Mouse (Mus musculus) kidney, postnatal 36 days (tissue): Measurements from ENCODE around the gene BC028528.
"Not testable (repeated sequence)": the region's sequence is repeated elsewhere in the genome, so short reads cannot be mapped to it uniquely, and the experiment has no call there.

Experiments
- DNase-seq, 2 experiments: peaks; one replicate each; pipeline ENCODE4 v3.0.0; 2021 to 2022; ENCODE audit warnings: mixed read lengths in 2 of 2

The BC028528 gene

GRCm38 (mm10) chr3:95891211-95892065 is at the start of gene BC028528:
TSS of gene BC028528 (minus strand) at chr3:95892005.
- DNase-seq = peak in 1 of 2 experiments; percentile 47

DNA sequence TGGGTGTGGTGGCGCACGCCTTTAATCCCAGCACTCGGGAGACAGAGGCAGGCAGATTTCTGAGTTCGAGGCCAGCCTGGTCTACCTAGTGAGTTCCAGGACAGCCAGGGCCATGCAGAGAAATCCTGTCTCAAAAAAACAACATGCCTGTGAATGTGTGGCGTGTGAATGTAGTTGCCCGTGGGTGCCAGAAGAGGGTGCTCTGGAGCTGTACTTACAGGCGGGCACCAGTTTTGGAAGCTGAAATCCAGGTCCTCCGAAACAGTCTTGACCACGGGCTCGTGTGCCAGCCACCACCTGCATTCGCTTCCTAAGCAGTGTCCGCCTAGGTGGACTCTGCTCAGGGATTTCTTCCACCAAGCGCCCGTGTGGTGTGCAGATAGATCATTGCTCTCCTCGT is 47.0 kb upstream of the BC028528 start:
- peak in 1 of 2 experiments; percentile 51 for DNase-seq

GRCm38 (mm10) chr3:95938217-95938616 is 46.4 kb upstream of the BC028528 start:
- DNase-seq = no peak

DNA sequence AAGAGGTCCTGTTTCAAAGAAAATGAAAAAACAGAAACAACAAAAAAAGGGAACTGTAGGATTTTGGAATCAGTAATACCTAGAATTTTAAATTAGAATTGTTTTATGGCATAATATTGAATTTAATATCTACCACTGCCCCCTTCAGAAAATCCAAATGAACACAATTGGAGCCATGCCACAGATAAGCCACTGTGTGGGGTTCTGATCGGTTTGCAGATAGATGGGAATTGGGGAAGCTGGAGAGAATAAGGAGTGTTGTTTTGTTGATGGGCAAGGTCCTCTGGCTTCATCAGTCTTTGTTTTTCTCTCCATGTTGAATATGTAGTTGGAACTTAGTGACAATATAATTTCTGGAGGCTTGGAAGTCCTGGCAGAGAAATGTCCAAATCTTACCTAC is 42.6 kb upstream of the BC028528 start:
- no peak for DNase-seq

DNA sequence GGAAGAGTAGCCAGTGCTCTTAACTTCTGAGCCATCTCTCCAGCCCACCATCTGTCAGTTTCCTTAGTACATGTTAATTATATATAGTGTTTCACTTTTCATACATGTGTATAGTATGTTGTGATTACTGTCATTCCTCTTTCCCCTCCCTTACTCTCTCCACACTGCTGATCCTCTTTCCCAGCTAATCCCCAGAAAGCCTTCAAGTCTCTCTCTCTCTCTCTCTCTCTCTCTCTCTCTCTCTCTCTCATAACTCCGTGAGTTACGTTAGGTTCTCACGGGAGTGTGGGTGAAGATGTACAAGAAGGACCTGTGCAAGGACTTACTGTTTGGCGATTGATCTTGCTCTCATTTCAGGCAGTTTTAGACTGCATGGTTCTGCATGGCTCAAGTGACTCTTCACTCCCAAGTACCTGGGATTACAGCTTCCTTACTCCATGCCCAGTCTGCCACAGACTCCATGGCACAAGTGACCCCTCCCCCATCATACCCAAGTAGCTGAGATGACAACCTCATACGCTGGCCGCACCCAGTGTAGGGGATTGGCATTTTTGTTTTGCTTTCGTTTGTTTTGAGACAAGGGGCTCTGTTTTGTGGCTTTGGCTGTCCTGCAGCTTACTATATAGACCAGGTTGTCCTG is 41.4 kb upstream of the BC028528 start:
- DNase-seq = no peak

GRCm38 (mm10) chr3:95932566-95932965 is 40.8 kb upstream of the BC028528 start:
- peak; percentile 57 to 77 for DNase-seq

DNA sequence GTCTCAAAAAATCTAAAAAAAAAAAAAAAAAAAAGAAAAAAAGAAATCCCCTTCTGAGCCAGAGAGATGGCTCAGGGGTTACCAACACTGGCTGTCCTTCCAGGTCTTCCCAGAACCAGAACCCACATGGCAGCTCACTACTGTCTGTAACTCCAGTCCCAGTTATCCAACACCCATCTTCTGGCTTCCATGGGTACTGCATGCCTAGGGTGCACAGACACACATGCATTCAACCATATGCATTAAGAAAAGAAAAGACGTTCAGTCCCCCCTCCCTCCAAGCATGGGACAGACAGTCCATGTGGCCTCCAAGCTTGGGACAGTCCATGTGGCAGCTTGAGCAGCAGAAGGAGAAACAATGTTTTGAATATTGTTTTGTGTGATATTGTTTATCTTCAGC is 40.4 kb upstream of the BC028528 start:
- no peak for DNase-seq

DNA sequence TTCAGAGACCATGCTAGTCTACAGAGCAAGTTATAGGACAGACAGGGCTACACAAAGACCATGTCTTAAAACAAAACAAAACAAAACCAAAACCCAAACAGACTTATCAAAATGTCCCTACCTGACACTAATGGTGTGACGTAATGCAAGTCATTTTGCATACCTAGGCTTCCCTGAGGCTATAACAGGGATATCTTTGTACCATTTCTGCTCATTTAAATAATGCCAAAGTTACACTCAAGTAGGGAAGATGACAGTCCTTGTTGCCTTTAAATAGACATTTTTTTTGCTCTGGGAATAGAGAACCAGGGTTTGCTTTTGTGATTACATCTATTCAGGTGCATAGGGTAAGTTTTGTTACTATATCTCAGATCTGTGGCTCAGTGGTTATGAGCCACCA is 39.7 kb upstream of the BC028528 start:
- no peak for DNase-seq

GRCm38 (mm10) chr3:95930471-95930789 is 38.6 kb upstream of the BC028528 start:
- no peak for DNase-seq

- peak; percentile 31 to 71 for DNase-seq
Measured at GRCm38 (mm10) chr3:95929581-95930470, 38.0 kb upstream of the BC028528 start.

- DNase-seq = peak; percentile 96 to 98
Measured at GRCm38 (mm10) chr3:95928658-95929503, 37.1 kb upstream of the BC028528 start, which contains the start of gene Anp32e. TSS of gene Anp32e (plus strand) at chr3:95929246.

GRCm38 (mm10) chr3:95928261-95928657 is 36.5 kb upstream of the BC028528 start:
- DNase-seq = no peak

DNA sequence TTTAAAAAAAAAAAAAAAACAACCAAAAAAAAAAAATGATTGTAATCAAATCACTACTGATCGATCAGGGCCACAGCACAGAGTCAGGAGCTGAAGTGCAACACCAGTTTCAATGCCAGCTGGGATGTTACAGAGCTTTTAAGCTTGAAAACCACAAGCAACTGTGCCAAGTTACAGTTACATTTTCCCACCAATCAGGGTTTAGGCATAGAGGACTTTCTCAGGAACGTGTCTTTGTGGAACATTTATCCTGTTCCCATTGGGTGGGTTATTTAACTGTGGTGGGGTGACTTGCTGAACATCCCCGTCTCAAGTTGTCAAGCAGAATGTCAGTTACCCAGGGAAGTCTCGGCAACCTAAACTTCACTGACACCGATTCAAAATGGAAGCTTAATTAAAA is 33.3 kb upstream of the BC028528 start:
- no peak for DNase-seq

GRCm38 (mm10) chr3:95924185-95924584 is 32.4 kb upstream of the BC028528 start:
- DNase-seq = no peak

GRCm38 (mm10) chr3:95923429-95923828 is 31.6 kb upstream of the BC028528 start:
- DNase-seq = not testable (repeated sequence)

- DNase-seq = not testable (repeated sequence)
Measured at GRCm38 (mm10) chr3:95920532-95920931, 28.7 kb upstream of the BC028528 start.

- no peak for DNase-seq
Measured at GRCm38 (mm10) chr3:95916760-95917159, 25.0 kb upstream of the BC028528 start.

GRCm38 (mm10) chr3:95914706-95915105 is 22.9 kb upstream of the BC028528 start:
- no peak for DNase-seq

- DNase-seq = no peak
Measured at GRCm38 (mm10) chr3:95907613-95908012, 15.8 kb upstream of the BC028528 start.

- peak; percentile 55 to 80 for DNase-seq
Measured at GRCm38 (mm10) chr3:95906860-95907259, 15.1 kb upstream of the BC028528 start.

GRCm38 (mm10) chr3:95905940-95906492 is 14.2 kb upstream of the BC028528 start:
- DNase-seq = peak; percentile 68 to 80
